Mouse (Mus musculus) stomach, postnatal 0 days (tissue): ENCODE measurements at regions not wholly inside any gene's neighbourhood (a gene's known extent, or its start where the extent isn't known, plus 50 kb on each side); places are given as distances from the start of the nearest gene placed in this dataset.

ENCODE experiments used
- CTCF ChIP-seq: IDR thresholded peaks from 2 replicates; pipeline ENCODE4 v1.5.1; 2016; ENCODE audit warnings: antibody characterized with exemption, low read depth, mild to moderate bottlenecking, moderate library complexity
- EP300 ChIP-seq: optimal IDR thresholded peaks from 2 replicates; pipeline ENCODE3; 2016; ENCODE audit warnings: antibody characterized with exemption

DNA sequence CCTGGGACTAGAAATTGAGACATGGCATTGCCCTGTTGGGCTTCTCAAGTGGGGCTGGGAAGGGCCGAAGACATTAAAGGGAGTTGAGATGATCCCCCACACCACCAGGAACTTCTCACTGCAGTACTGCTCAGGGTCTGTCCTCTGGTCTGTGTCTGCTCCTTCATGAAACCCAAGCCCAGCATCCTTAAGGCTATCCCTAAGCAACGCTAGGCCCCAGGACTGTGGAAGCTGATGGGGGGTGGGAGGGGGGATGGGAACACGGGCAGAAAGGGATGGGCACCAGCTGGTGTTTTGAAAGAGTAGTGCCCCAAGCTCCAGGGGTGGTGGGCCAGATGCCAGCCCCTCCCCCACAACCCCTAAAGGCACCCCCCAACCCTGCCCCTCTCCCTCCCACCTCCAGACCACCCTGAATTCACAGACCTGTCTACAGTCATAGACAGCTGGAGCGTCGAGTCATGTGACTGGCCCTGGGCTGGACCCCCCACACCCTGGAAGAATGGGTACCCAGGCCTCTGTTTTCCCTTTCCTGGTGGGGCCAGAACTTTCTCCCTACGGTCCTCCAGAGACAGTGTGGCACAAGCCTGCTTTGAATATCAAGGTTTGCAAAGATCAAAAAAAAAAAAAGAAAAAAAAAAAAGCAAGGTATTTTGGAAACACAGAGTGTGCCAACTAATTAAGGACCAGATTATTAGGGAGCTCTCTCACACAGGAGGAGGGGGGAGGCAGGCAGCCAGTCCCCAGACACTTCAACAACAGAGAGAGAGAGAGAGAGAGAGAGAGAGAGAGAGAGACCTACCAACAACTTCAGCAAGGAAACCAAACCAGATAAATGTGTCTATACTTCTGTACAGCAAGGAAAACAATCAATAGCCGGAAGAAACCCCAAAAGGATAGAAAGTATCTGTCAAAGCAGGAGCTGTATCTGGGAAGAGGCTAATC lies 85.1 kb downstream of the Pdgfa start:
- no peak for TF ChIP-seq CTCF
- no peak for TF ChIP-seq EP300
